Mouse (Mus musculus) MEL (cell line): ENCODE measurements at regions not wholly inside any gene's neighbourhood (a gene's known extent, or its start where the extent isn't known, plus 50 kb on each side); places are given as distances from the start of the nearest gene placed in this dataset.

ENCODE experiments used
- DNase-seq: peaks from one replicate; pipeline ENCODE4 v3.0.0; 2011; ENCODE audit warnings: low read depth, low spot score
- H3K27ac ChIP-seq: 2 replicates; pipeline ENCODE4 v1.5.1; 2012; ENCODE audit warnings: low read depth, mild to moderate bottlenecking, control low read depth, low read length, moderate library complexity; ENCODE audit not compliant: control insufficient read depth
- H3K27me3 ChIP-seq, 2 experiments: fragments of 150-350 bp in 1 of 2; sonication (generic) in 1 of 2; 2 replicates each; pipeline ENCODE4 v1.6.1; 2012; ENCODE audit warnings: low read length in 2 of 2, mild to moderate bottlenecking in 2 of 2, improper control_type of control experiment in 1 of 2, moderate library complexity in 1 of 2; ENCODE audit not compliant: insufficient read depth in 2 of 2, control insufficient read depth in 1 of 2
- H3K36me3 ChIP-seq, 2 experiments: 2 replicates each; pipeline ENCODE4 v1.6.1; 2012 to 2014; ENCODE audit warnings: low read length in 2 of 2, improper control_type of control experiment in 1 of 2, inconsistent platforms in 1 of 2, mild to moderate bottlenecking in 1 of 2; ENCODE audit not compliant: insufficient read depth in 2 of 2, control insufficient read depth in 1 of 2
- H3K4me1 ChIP-seq, 2 experiments: fragments of 150-350 bp in 1 of 2; sonication (generic) in 1 of 2; 2 replicates each; pipeline ENCODE4 v1.6.1; 2012; ENCODE audit warnings: low read length in 2 of 2, improper control_type of control experiment in 1 of 2, mild to moderate bottlenecking in 1 of 2; ENCODE audit not compliant: insufficient read depth in 2 of 2, control insufficient read depth in 1 of 2
- H3K4me3 ChIP-seq, 2 experiments: fragments of 150-350 bp in 1 of 2; sonication (generic) in 1 of 2; 2 replicates each; pipeline ENCODE4 v1.5.1; 2012; ENCODE audit warnings: low read depth in 2 of 2, low read length in 2 of 2, mild to moderate bottlenecking in 2 of 2, moderate library complexity in 2 of 2, control low read depth in 1 of 2, improper control_type of control experiment in 1 of 2; ENCODE audit not compliant: control insufficient read depth in 1 of 2, insufficient read depth in 1 of 2
- H3K79me2 ChIP-seq: 2 replicates; pipeline ENCODE4 v1.6.1; 2012; ENCODE audit warnings: mild to moderate bottlenecking, low read length, moderate library complexity; ENCODE audit not compliant: control insufficient read depth, poor library complexity, insufficient read depth
- H3K9ac ChIP-seq: 2 replicates; pipeline ENCODE4 v1.6.1; 2012; ENCODE audit warnings: low read depth, mild to moderate bottlenecking, control low read depth, low read length, moderate library complexity; ENCODE audit not compliant: control insufficient read depth, poor library complexity, severe bottlenecking
- H3K9me3 ChIP-seq: fragments of 150-350 bp; sonication (generic); replicated peaks from 2 replicates; pipeline ENCODE4 v1.6.1; 2012; ENCODE audit warnings: mild to moderate bottlenecking, low read length, improper control_type of control experiment, moderate library complexity; ENCODE audit not compliant: insufficient read depth
- BHLHE40 ChIP-seq: IDR thresholded peaks from 2 replicates; pipeline ENCODE4 v1.6.1; 2012; ENCODE audit warnings: low read depth, mild to moderate bottlenecking, inconsistent platforms, low read length, improper control_type of control experiment, borderline replicate concordance
- CHD1 ChIP-seq: IDR thresholded peaks from 2 replicates; pipeline ENCODE4 v1.6.1; 2012; ENCODE audit warnings: low read depth, mild to moderate bottlenecking, inconsistent platforms, low read length, improper control_type of control experiment
- CHD2 ChIP-seq: IDR thresholded peaks from 2 replicates; pipeline ENCODE4 v1.6.1; 2011; ENCODE audit warnings: low read length, improper control_type of control experiment
- CTCF ChIP-seq, 3 experiments: IDR thresholded peaks in 2 of 3; conservative IDR thresholded peaks in 1 of 3; 2 replicates each; pipeline ENCODE4 v1.5.1; 2011 to 2012; ENCODE audit warnings: low read length in 3 of 3, low read depth in 2 of 3, mild to moderate bottlenecking in 2 of 3, improper control_type of control experiment in 1 of 3, inconsistent platforms in 1 of 3, mixed read lengths in 1 of 3, moderate library complexity in 1 of 3; ENCODE audit not compliant: control insufficient read depth in 1 of 3, insufficient read depth in 1 of 3, poor library complexity in 1 of 3, severe bottlenecking in 1 of 3
- E2F4 ChIP-seq: IDR thresholded peaks from 2 replicates; pipeline ENCODE4 v1.6.1; 2011; ENCODE audit warnings: low read depth, low read length, improper control_type of control experiment, borderline replicate concordance
- ELF1 ChIP-seq: IDR thresholded peaks from 2 replicates; pipeline ENCODE4 v1.6.1; 2014; ENCODE audit warnings: low read depth, mild to moderate bottlenecking, inconsistent platforms, low read length, improper control_type of control experiment, moderate library complexity
- ETS1 ChIP-seq: IDR thresholded peaks from 2 replicates; pipeline ENCODE4 v1.6.1; 2012; ENCODE audit warnings: low read depth, mild to moderate bottlenecking, inconsistent platforms, low read length, improper control_type of control experiment, moderate library complexity
- GABPA ChIP-seq: IDR thresholded peaks from 2 replicates; pipeline ENCODE4 v1.6.1; 2012; ENCODE audit warnings: low read depth, mild to moderate bottlenecking, inconsistent platforms, low read length, improper control_type of control experiment, moderate library complexity
- HCFC1 ChIP-seq: IDR thresholded peaks from 2 replicates; pipeline ENCODE4 v1.6.1; 2012; ENCODE audit warnings: low read depth, mild to moderate bottlenecking, inconsistent platforms, low read length, improper control_type of control experiment, moderate library complexity
- JUND ChIP-seq: IDR thresholded peaks from 2 replicates; pipeline ENCODE4 v1.6.1; 2011; ENCODE audit warnings: low read depth, mild to moderate bottlenecking, improper control_type of control experiment, low read length
- MAX ChIP-seq: IDR thresholded peaks from 2 replicates; pipeline ENCODE4 v1.6.1; 2011; ENCODE audit warnings: low read length, improper control_type of control experiment
- MEF2A ChIP-seq: IDR thresholded peaks from 2 replicates; pipeline ENCODE4 v1.6.1; 2014; ENCODE audit warnings: low read depth, mild to moderate bottlenecking, inconsistent platforms, low read length, improper control_type of control experiment; ENCODE audit not compliant: poor library complexity, insufficient replicate concordance, severe bottlenecking; ENCODE audit errors: extremely low read depth
- MXI1 ChIP-seq: IDR thresholded peaks from 2 replicates; pipeline ENCODE4 v1.6.1; 2011; ENCODE audit warnings: mild to moderate bottlenecking, low read depth, low read length, improper control_type of control experiment
- MYB ChIP-seq: IDR thresholded peaks from 2 replicates; pipeline ENCODE4 v1.6.1; 2011; ENCODE audit warnings: mild to moderate bottlenecking, low read depth, low read length, improper control_type of control experiment
- MYC ChIP-seq: IDR thresholded peaks from 2 replicates; pipeline ENCODE4 v1.6.1; 2011; ENCODE audit warnings: low read depth, mild to moderate bottlenecking, low read length, improper control_type of control experiment, moderate library complexity
- NELFE ChIP-seq: IDR thresholded peaks from 2 replicates; pipeline ENCODE4 v1.6.1; 2011; ENCODE audit warnings: low read depth, low read length, improper control_type of control experiment
- NRF1 ChIP-seq: IDR thresholded peaks from 2 replicates; pipeline ENCODE4 v1.6.1; 2014; ENCODE audit warnings: low read depth, mild to moderate bottlenecking, inconsistent platforms, low read length, improper control_type of control experiment, moderate library complexity; ENCODE audit not compliant: poor library complexity, insufficient read depth, severe bottlenecking
- POLR2AphosphoS2 ChIP-seq: IDR thresholded peaks from 2 replicates; pipeline ENCODE4 v1.6.1; 2011; ENCODE audit warnings: low read length, improper control_type of control experiment
- POLR2AphosphoS5 ChIP-seq: IDR thresholded peaks from 2 replicates; pipeline ENCODE4 v1.6.1; 2012; ENCODE audit warnings: low read depth, borderline replicate concordance, mild to moderate bottlenecking, inconsistent platforms, low read length, moderate library complexity, mixed read lengths
- RAD21 ChIP-seq: IDR thresholded peaks from 2 replicates; pipeline ENCODE4 v1.6.1; 2011; ENCODE audit warnings: mild to moderate bottlenecking, low read depth, low read length, improper control_type of control experiment
- RCOR1 ChIP-seq: IDR thresholded peaks from 2 replicates; pipeline ENCODE4 v1.6.1; 2012; ENCODE audit warnings: low read depth, mild to moderate bottlenecking, inconsistent platforms, low read length, improper control_type of control experiment
- SIN3A ChIP-seq: IDR thresholded peaks from 2 replicates; pipeline ENCODE4 v1.6.1; 2012; ENCODE audit warnings: low read length, improper control_type of control experiment, inconsistent platforms
- TCF12 ChIP-seq: IDR thresholded peaks from 2 replicates; pipeline ENCODE4 v1.6.1; 2014; ENCODE audit warnings: low read depth, mild to moderate bottlenecking, inconsistent platforms, low read length, improper control_type of control experiment, moderate library complexity
- UBTF ChIP-seq: IDR thresholded peaks from 2 replicates; pipeline ENCODE4 v1.6.1; 2012; ENCODE audit warnings: low read depth, mild to moderate bottlenecking, inconsistent platforms, low read length, improper control_type of control experiment, moderate library complexity, borderline replicate concordance; ENCODE audit not compliant: insufficient read depth
- USF1 ChIP-seq: IDR thresholded peaks from 2 replicates; pipeline ENCODE4 v1.6.1; 2014; ENCODE audit warnings: low read depth, mild to moderate bottlenecking, inconsistent platforms, low read length, improper control_type of control experiment, moderate library complexity
- ZC3H11A ChIP-seq: IDR thresholded peaks from 2 replicates; pipeline ENCODE4 v1.6.1; 2012; ENCODE audit warnings: low read depth, mild to moderate bottlenecking, inconsistent platforms, low read length, improper control_type of control experiment
- ZKSCAN1 ChIP-seq: IDR thresholded peaks from 2 replicates; pipeline ENCODE4 v1.6.1; 2012; ENCODE audit warnings: low read depth, mild to moderate bottlenecking, inconsistent platforms, low read length, improper control_type of control experiment, moderate library complexity
- ZMIZ1 ChIP-seq: IDR thresholded peaks from 2 replicates; pipeline ENCODE4 v1.6.1; 2012; ENCODE audit warnings: low read depth, mild to moderate bottlenecking, inconsistent platforms, low read length, improper control_type of control experiment, moderate library complexity
- ZNF384 ChIP-seq: IDR thresholded peaks from 2 replicates; pipeline ENCODE4 v1.6.1; 2012; ENCODE audit warnings: low read depth, mild to moderate bottlenecking, inconsistent platforms, low read length, improper control_type of control experiment

DNA sequence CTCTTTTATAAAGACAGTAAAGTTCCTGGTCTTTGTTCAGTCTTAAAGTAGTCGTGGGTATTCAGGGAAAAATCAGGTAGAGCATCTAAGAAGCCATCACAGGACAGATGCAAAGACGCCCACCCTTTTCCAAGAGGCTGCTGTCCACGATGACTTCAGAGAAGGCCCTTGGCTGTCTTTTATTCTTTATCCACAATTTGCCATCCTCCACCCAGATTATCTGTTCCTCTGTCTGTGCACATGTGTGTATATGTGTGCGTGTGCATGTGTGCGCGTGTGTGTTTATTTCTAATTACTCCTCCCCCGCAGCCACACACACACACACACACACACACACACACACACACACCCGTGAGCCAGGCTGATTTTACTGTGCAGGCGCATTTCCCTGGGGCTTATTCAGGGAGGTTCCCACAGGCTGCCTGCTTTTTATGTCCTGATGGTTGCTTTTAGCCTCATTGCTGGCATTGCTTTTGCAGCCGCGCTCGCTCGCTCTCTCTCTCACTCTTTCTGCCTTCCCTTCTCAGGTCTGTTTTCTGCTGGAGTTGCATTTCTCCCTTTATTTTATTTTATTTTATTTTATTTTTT is 381.6 kb upstream of the Zfp703 start:
- Histone ChIP-seq H3K9ac (no peak overlapping the region), H3K4me1 (no peaks in the 10 kb centered on the region), H3K27me3 (no peaks in the 10 kb centered on the region), H3K4me3 (no peak overlapping the region), H3K79me2 (no peaks in the 10 kb centered on the region), H3K36me3 (no peaks in the 10 kb centered on the region), H3K9me3 (no peaks in the 10 kb centered on the region), H3K27ac (no peak overlapping the region)
- DNase-seq = no peak
- no peak for TF ChIP-seq JUND
- TF ChIP-seq MYC = no peak
- TF ChIP-seq ETS1 = no peak
- TF ChIP-seq ELF1 = no peak
- TF ChIP-seq HCFC1 = no peak
- TF ChIP-seq RAD21 = no peak
- TF ChIP-seq NELFE = no peak
- no peak for TF ChIP-seq MYB
- no peak for TF ChIP-seq CHD2
- TF ChIP-seq MEF2A = no peak
- TF ChIP-seq ZC3H11A = no peak
- no peak for TF ChIP-seq POLR2AphosphoS5
- no peak for TF ChIP-seq ZMIZ1
- TF ChIP-seq ZKSCAN1 = no peak
- no peak for TF ChIP-seq SIN3A
- TF ChIP-seq USF1 = no peak
- no peak for TF ChIP-seq POLR2AphosphoS2
- no peak for TF ChIP-seq ZNF384
- TF ChIP-seq CHD1 = no peak
- no peak for TF ChIP-seq BHLHE40

DNA sequence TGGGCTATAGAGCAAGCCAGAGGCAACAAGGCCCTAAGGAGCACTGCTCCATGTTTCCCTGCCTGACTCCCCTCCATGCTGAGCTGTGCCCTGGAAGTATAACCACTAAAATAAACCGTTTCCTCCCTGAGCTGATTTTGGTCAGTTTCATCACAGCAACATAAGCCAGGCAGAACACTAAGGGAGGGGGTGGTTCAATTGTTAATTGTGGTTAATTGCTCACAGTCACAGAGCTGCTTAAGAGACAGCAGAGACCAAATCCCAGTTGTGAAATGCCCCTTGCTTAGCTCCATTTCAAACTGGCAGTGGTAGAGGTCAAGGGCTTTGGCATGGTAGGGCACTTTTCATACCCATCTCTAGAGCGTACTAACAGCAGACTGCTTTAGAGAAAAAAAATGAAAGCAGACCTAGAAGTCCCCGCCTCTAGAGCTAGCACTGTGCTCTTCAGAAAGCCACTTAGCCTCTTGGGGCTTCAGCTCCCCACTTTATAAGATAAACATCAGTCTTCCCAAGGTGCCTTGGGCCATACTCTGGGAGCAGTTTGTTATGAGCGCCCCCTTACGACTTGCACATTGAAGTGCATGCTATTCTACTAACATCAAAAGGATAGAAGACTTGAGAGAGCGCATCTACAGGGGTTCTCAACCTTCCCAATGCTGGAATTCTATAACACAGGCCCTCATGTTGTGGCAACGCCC is 380.3 kb upstream of the Zfp703 start:
- no peak overlapping the region for H3K9ac ChIP-seq
- TF ChIP-seq MYC = no peak
- TF ChIP-seq TCF12 = no peak
- no peak for TF ChIP-seq MAX
- TF ChIP-seq JUND = no peak
- TF ChIP-seq ZC3H11A = no peak
- TF ChIP-seq GABPA = no peak
- no peak for TF ChIP-seq CTCF (IDR thresholded peaks at IDR 0.05 in 2 of 3, conservative IDR thresholded peaks at IDR 0.05 in 1 of 3; ENCODE audit: control insufficient read depth in 1 of 3, insufficient read depth in 1 of 3, low read depth in 2 of 3, low read length in 3 of 3, poor library complexity in 1 of 3, severe bottlenecking in 1 of 3)
- TF ChIP-seq CHD2 = no peak
- TF ChIP-seq CHD1 = no peak
- TF ChIP-seq ZMIZ1 = no peak
- no peak for TF ChIP-seq USF1
- no peak for TF ChIP-seq UBTF
- no peak for TF ChIP-seq ZKSCAN1
- TF ChIP-seq MXI1 = no peak
- TF ChIP-seq SIN3A = no peak
- no peak for TF ChIP-seq NRF1
- TF ChIP-seq E2F4 = no peak
- TF ChIP-seq RCOR1 = no peak
- no peaks in the 10 kb centered on the region for H3K79me2 ChIP-seq
- no peak overlapping the region for H3K27ac ChIP-seq
- no peak overlapping the region for H3K4me3 ChIP-seq
- H3K36me3 ChIP-seq = no peaks in the 10 kb centered on the region
- H3K9me3 ChIP-seq = no peaks in the 10 kb centered on the region
- no peaks in the 10 kb centered on the region for H3K4me1 ChIP-seq
- no peak for DNase-seq
- no peaks in the 10 kb centered on the region for H3K27me3 ChIP-seq
